Mouse (Mus musculus) intestine, postnatal 0 days (tissue): ENCODE measurements around the gene Cib2. TPM values are rescaled to one million over a fixed set of nuclear protein-coding genes. Genes with fewer than 3 reads are reported as not detected.

Experiments
- ATAC-seq: fragments of 200-750 bp; cut with Nextera tagmentation; 2 replicates; pipeline ENCODE4 v1.8.0; 2017; ENCODE audit warnings: mild to moderate bottlenecking, moderate TSS enrichment, moderate library complexity
- H3K27ac ChIP-seq: fragments of 300-500 bp; sonication (generic); 2 replicates; pipeline ENCODE4 v1.5.1; 2014; ENCODE audit warnings: mild to moderate bottlenecking, low read depth, low read length, moderate library complexity
- H3K27me3 ChIP-seq: fragments of 300-500 bp; sonication (generic); replicated peaks from 2 replicates; pipeline ENCODE4 v1.6.1; 2014; ENCODE audit warnings: low read length, mixed read lengths; ENCODE audit not compliant: control insufficient read depth, insufficient read depth
- H3K36me3 ChIP-seq: fragments of 300-500 bp; sonication (generic); 2 replicates; pipeline ENCODE4 v1.6.1; 2014; ENCODE audit warnings: mild to moderate bottlenecking, moderate library complexity; ENCODE audit not compliant: control insufficient read depth, insufficient read depth
- H3K4me1 ChIP-seq: fragments of 300-500 bp; sonication (generic); replicated peaks from 2 replicates; pipeline ENCODE4 v1.6.1; 2014; ENCODE audit warnings: antibody characterized with exemption, low read length, mixed read lengths; ENCODE audit not compliant: control insufficient read depth, insufficient read depth
- H3K4me2 ChIP-seq: fragments of 300-500 bp; sonication (generic); replicated peaks from 2 replicates; pipeline ENCODE4 v1.6.1; 2014; ENCODE audit warnings: low read depth, mild to moderate bottlenecking, moderate library complexity
- H3K4me3 ChIP-seq: fragments of 300-500 bp; sonication (generic); 2 replicates; pipeline ENCODE4 v1.5.1; 2014; ENCODE audit warnings: low read depth, low read length
- H3K9ac ChIP-seq: fragments of 300-500 bp; sonication (generic); 2 replicates; pipeline ENCODE4 v1.6.1; 2014; ENCODE audit warnings: mild to moderate bottlenecking, low read depth, low read length
- H3K9me3 ChIP-seq: fragments of 300-500 bp; sonication (generic); 2 replicates; pipeline ENCODE4 v1.6.1; 2016; ENCODE audit warnings: mixed run types; ENCODE audit not compliant: control insufficient read depth
- CTCF ChIP-seq: sonication (generic); IDR thresholded peaks from 2 replicates; pipeline ENCODE4 v1.5.1; 2016; ENCODE audit warnings: low read depth, mild to moderate bottlenecking, control low read depth, antibody characterized with exemption, moderate library complexity
- WGBS: fragments of 180-500 bp; shearing (Covaris S2); extraction: QIAGEN DNeasy Blood & Tissue Kit; methylation state at CpG from one replicate; pipeline ENCODE4 v1.1.7; 2014; 5-methylcytosine and 5-hydroxymethylcytosine counted together
- polyA plus RNA-seq: library from polyadenylated mRNA; unstranded; fragments of >200 nt; fragmentation: Nextera tagmentation; extraction: Ambion mirVana; gene quantifications from 2 replicates; pipeline ENCODE4 v1.2.1, GENCODE M21; 2015

Gene Cib2
- polyA plus RNA-seq, 1 experiment from 2014 or later = 3.7 TPM

DNA sequence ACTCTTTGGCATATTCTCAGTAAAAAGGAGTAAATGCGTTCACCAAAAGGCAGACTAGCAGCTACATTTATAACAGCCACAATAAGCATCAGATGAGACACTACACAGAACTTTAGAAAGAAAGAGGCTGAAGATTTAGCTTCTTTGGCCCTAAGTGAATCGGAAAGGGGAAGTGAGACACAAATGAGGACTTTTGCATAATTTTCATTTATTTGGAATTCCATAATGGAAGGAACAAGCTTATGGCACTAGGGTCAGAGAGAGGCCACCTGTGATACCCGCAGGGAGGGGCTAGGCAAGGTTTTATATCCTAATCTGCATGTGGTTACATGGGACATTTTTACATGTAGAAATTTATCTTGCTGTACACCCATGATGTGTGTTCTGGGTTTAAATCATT is 22.5 kb downstream of the Cib2 start:
- H3K4me2 ChIP-seq = no peak overlapping the region
- no peak for TF ChIP-seq CTCF
- ATAC-seq = no peak

DNA sequence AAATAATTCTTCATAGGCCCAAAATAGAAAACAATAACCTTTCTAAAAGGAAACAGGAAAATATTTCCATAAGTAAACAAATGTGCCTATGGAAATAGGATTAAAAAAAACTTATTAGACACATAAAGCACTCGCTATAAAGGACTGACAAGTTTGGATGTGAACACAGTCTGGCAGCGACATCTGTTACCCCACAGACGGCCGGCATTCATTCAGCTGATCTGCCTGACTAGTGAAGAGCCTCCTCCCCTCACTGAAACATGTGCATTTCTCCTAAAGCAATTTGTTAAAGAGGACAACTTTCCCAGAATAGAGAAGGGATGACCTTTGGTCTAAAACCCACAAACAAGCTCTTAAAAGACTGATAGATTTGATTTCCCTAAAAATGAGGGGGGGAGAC is 23.0 kb downstream of the Cib2 start:
- Histone ChIP-seq H3K9ac (no peak overlapping the region), H3K36me3 (no peaks in the 10 kb centered on the region), H3K4me2 (no peak overlapping the region), H3K4me3 (no peak overlapping the region), H3K27ac (no peak overlapping the region), H3K4me1 (no peaks in the 10 kb centered on the region), H3K27me3 (no peaks in the 10 kb centered on the region), H3K9me3 (no peaks in the 10 kb centered on the region)
- 53% methylated on average over 4 of the region's 4 CpGs for WGBS
- no peak for ATAC-seq
- TF ChIP-seq CTCF = no peak

More for the DNA sequence above, 22.5 kb downstream of the Cib2 start:
- Histone ChIP-seq H3K27me3 (no peaks in the 10 kb centered on the region), H3K36me3 (no peaks in the 10 kb centered on the region), H3K4me3 (no peak overlapping the region), H3K4me1 (no peaks in the 10 kb centered on the region), H3K9me3 (no peaks in the 10 kb centered on the region), H3K9ac (no peak overlapping the region), H3K27ac (no peak overlapping the region)
- WGBS = 78% methylated on average over 3 of the region's 3 CpGs

DNA sequence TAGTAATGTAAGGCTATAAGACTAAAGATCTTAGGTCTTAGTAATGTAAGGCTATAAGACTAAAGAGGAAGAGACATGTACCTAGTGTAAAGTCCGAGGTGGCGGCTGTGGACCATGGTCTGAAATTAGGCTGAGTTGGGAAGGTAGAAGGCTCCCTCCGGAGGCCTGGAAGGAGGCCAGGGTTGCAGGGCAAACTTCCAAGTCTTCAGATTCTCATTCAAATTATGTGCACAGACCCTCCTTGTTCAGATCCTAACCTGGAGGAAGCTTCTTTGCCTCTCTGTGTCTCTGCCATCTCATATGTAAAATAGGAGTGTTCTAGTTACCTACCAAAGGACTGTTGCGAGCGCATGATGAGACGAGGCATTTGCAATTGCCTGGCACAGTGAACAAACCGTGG is 23.8 kb downstream of the Cib2 start:
- TF ChIP-seq CTCF = no peak

DNA sequence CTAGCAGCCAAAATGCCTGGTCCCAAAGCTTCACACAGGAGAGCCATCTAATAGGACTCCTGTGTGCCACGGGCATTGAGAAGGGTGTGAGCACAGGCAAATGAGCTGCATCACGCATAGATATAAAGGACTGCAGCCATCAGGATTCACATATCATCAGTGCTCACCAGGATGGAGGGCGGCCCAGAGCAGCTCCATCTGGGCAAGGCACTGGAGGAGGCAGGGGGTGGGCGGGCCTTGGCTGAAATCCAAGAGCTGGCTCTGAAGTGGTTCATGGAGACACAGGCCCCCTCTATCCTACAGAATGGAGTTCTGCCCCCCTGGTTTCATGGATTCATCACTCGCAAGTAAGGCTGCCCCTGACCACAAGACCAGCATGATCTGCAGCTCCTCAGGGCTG is 26.0 kb downstream of the Cib2 start:
- Histone ChIP-seq H3K9ac (no peak overlapping the region), H3K27ac (no peak overlapping the region), H3K9me3 (no peaks in the 10 kb centered on the region), H3K27me3 (no peaks in the 10 kb centered on the region), H3K4me1 (no peaks in the 10 kb centered on the region), H3K4me2 (no peak overlapping the region), H3K4me3 (no peak overlapping the region), H3K36me3 (no peaks in the 10 kb centered on the region)
- WGBS = 57% methylated on average over 5 of the region's 5 CpGs
- TF ChIP-seq CTCF = no peak
- ATAC-seq = no peak

More for the DNA sequence above, 23.8 kb downstream of the Cib2 start:
- WGBS = 80% methylated on average over 7 of the region's 7 CpGs
- Histone ChIP-seq H3K36me3 (no peaks in the 10 kb centered on the region), H3K4me3 (no peak overlapping the region), H3K27ac (no peak overlapping the region), H3K9me3 (no peaks in the 10 kb centered on the region), H3K4me1 (no peaks in the 10 kb centered on the region), H3K4me2 (no peak overlapping the region), H3K27me3 (no peaks in the 10 kb centered on the region), H3K9ac (no peak overlapping the region)
- no peak for ATAC-seq

DNA sequence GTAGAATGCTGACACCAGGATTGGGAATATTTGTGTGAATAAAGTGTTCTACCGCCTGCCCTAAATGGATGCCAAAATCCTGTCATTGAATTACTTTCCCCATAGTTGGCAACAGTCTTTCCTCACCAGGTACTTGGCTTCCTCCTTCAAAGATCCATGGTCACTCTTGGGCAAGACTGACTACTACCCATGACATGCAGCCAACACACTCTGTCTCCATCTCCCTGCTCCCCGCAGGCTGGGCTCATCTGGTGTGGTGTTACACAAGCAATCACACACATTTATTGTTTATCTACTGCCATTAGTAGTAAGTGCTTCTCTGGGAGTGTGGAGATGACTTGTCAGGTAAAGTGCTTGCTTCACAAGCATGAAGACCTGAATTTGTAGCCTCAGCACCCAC is 27.1 kb downstream of the Cib2 start:
- no peak for TF ChIP-seq CTCF
- Histone ChIP-seq H3K9ac (no peak overlapping the region), H3K4me3 (no peak overlapping the region), H3K27me3 (no peaks in the 10 kb centered on the region), H3K4me1 (no peaks in the 10 kb centered on the region), H3K4me2 (no peak overlapping the region), H3K36me3 (no peaks in the 10 kb centered on the region), H3K27ac (no peak overlapping the region), H3K9me3 (no peaks in the 10 kb centered on the region)
- WGBS = 81% methylated on average over 2 of the region's 2 CpGs
- ATAC-seq = no peak

DNA sequence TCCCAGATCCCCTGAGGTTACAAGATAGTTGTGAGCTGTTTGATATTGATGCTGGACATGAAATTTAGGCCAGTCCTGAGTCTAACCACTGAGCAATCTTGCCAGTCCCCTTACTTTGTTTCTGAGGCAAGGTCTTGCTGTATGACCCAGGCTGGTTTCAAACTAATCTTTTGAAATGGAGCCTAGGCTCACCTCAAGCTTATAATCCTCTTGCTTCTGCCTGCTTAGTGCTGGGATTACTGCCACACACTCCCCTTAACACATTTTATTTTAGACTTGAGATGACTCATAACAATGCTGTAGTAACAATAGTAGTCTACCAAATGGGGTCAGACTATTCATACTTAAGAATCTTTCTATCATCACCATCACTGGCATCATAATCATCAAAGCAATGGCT is 28.6 kb downstream of the Cib2 start:
- ATAC-seq = no peak

DNA sequence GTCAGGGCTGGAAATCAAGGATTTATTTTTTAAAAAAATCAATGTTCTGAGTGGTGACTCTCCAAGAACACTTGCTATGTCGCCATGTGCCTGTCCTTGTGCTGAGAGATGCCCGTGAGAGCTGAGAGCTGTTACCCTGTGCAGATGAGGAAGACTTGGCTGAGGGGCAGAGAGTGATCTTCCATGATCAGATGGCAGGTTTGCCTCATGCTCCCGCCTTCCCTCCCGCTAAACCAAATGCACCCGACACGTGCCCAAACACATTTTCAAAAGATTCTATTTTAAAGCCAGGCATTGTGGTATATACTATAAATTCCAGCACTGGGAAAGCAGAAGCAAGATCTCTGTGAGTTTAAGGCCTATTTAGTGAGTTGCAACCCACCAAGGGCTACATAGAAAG is 29.2 kb downstream of the Cib2 start:
- Histone ChIP-seq H3K4me1 (no peaks in the 10 kb centered on the region), H3K4me2 (no peak overlapping the region), H3K27me3 (no peaks in the 10 kb centered on the region), H3K36me3 (no peaks in the 10 kb centered on the region), H3K9ac (no peak overlapping the region), H3K4me3 (no peak overlapping the region), H3K27ac (no peak overlapping the region), H3K9me3 (no peaks in the 10 kb centered on the region)
- no peak for TF ChIP-seq CTCF
- WGBS = 86% methylated on average over 6 of the region's 6 CpGs
- no peak for ATAC-seq

More for the DNA sequence above, 28.6 kb downstream of the Cib2 start:
- Histone ChIP-seq H3K9me3 (no peaks in the 10 kb centered on the region), H3K27me3 (no peaks in the 10 kb centered on the region), H3K4me2 (no peak overlapping the region), H3K27ac (no peak overlapping the region), H3K9ac (no peak overlapping the region), H3K4me1 (no peaks in the 10 kb centered on the region), H3K36me3 (no peaks in the 10 kb centered on the region), H3K4me3 (no peak overlapping the region)
- no peak for TF ChIP-seq CTCF
